Mouse (Mus musculus) adrenal gland, adult 2 months (tissue): ENCODE measurements around the gene Hyal2. TPM values are rescaled to one million over a fixed set of nuclear protein-coding genes. Genes with fewer than 3 reads are reported as not detected.

Source experiments
- DNase-seq: peaks from one replicate; pipeline ENCODE4 v3.0.0; 2021
- long read RNA-seq: library from polyadenylated mRNA; stranded (forward); transcript quantifications from one replicate; pipeline ENCODE4 v2.0.0, GENCODE M21; 2021
- polyA plus RNA-seq: library from polyadenylated mRNA; depleted of rRNA; stranded (reverse); fragments of >200 nt; gene quantifications from 2 replicates; pipeline ENCODE4 v1.2.3, GENCODE M21; 2012; rRNA removed
- total RNA-seq, 2 experiments: library from RNA; stranded (reverse); gene quantifications; 2 replicates each; pipeline ENCODE4 v1.2.3; 2021

Hyal2 gene
- total RNA-seq: 10 to 100 TPM; 36.8 to 52.8 TPM
- 92.1 and 102 TPM in 2 replicates for polyA plus RNA-seq
- long read RNA-seq, transcript Hyal2-201 (4 exons, 1,893 nt): major isoform, 34 of 57 reads
- long read RNA-seq, partial matches to known transcripts: 6 of 57 reads
- long read RNA-seq, other reads (novel, unspliced or antisense): 11 of 57 reads

DNA sequence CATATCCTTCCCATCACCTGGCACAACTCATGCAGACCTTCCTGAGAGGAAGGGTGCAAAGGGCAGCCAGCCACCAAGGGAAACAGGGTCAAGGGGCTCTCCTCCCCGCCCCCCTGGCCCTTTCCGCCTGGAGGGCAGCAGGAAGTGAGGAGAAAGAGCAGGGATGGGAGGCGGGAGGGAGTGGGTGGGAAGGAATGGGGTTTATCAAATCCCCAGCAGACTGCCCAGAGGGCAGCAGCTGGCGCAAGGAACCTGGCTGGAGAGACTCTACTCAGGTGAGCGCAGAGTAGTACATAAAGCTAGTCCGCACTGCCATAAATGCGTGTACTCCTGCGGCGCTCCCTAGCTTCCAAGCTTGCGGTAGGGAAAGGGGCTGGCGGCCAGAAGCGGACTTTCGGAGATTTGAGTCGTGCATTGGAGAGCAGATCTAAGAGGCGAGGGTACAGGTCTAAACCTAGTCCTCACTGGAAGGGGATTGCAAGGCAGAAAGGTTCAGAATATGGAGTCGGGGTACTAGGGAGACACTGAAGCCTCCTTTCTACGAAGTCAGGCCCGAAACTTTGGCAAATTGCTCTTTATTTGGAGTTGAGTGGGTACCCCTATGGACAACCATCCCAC, at the start of gene Hyal2:
Hyal2 (plus strand) TSS at position 244 of the 618 bp plus-strand sequence.
- peak; percentile 76 for DNase-seq

DNA sequence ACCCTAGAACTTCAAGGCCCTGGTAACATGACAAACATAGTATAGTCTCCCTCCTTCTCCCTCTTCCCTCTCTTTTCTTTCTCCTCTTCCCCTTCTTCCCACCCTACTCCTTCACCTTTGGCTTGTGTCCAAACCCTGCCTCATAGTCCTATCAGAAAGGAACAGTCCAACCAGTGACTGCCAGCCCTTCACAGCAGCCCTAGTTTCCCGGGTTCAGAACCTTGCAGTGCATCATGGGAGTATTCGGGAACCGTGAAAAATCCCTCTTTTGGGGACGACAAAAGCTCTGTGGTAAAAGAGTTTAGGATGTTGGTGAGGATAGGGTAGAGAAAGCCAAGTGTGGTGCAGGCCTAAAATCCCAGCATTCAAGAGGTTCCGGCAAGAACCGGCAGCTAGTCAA, 47.4 kb upstream of the Hyal2 start:
- no peak for DNase-seq

DNA sequence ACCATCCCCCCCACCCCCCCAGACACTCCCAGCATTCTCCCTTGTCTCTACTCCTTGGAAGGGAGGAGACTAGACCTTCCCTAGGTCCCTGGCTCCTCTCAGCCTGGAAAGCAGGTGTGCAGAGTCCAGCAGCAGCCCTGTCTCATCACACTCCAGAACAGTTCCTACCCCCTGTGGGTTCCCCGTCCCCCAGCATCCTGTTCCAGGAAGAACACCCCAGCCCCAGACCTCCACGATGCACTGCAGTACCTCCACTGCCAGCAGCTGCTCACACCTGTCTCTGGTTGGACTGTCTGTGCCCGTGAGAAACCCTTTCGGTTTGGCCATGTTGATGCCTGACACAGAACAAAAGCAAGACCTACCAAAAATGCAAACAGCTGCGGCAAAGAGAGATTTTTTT, 46.6 kb upstream of the Hyal2 start:
- DNase-seq: no peak

DNA sequence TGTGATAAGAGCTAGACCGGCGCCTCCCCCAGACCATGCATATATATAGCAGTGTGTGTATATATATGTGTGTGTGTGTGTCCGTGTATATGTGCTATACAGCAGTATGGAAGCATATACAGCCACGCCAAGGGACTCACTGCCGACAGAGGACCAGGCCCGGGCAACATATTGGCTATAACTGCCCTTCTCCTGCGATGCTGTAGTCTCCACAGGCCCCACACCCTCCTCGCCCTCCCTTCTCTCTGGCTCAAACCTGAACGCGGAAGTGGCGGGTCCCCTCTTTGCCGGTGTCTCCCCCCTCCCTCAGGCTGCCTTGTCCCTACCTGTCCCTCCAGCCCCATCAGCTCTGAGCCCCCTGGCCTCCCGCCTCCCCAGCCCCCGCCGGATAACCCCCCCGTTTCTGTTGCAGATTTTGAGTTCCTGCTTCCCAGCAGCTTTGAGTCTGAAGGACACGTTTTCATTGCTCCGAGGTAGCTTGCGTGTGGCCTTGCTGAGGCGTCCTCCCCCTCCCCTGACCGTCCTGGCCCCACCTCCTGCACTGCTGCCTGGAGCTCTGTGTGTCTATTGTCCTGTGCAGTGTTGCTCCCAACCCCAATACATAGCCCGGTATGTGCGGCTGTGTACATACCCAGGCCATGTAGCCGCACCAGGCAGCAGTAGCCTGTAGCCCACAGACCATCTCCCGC, 45.9 kb upstream of the Hyal2 start:
- peak; percentile 63 for DNase-seq

DNA sequence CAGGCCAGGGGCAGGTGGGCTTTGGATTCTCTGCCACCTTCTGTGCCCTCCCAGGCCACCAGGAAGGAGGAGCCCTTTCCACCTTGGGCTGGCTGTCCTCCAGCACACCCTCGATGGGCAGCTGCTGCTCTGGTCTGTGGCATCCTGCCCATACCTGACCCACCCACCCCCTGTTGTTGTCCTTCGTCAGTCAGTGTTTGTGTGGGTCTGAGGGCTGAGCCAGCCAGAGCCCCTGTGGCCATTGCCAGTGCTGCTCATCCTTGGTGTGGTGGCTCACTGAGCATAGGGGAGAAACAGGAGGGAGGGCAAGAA, 45.4 kb upstream of the Hyal2 start:
- no peak for DNase-seq

DNA sequence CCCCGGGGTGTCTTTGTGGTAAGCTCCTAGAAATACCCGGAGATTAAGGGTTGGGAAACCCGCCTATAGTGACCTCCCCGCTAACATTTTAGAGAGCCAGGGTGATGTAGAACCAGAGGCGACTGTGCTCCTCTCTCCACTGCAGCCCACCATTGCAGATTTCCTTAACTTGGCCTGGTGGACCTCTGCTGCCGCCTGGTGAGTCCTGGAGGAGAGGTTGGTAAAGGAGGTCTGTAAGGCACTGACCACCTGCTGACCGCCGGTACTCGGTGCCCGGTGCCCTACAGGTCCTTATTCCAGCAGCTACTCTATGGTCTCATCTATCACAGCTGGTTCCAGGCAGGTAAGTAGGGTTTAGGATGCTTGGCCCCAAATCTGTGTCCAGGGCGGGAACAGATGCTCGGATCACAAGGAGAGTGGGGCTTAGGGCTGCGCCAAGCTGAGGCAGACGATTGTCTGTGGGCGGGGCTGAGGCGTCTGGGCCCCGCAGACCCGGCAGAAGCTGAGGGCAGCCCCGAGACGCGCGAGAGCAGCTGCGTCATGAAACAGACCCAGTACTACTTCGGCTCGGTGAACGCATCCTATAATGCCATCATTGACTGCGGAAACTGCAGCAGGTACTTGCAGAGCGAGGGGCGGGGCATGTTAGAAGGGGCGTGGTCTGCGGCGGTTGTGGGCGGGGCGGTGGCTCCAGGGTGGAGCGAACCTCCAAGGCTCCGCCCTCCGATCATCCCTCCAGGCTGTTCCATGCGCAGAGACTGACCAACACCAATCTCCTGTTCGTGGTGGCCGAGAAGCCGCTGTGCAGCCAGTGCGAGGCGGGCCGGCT, 41.3 kb upstream of the Hyal2 start:
- DNase-seq: peak; percentile 84

DNA sequence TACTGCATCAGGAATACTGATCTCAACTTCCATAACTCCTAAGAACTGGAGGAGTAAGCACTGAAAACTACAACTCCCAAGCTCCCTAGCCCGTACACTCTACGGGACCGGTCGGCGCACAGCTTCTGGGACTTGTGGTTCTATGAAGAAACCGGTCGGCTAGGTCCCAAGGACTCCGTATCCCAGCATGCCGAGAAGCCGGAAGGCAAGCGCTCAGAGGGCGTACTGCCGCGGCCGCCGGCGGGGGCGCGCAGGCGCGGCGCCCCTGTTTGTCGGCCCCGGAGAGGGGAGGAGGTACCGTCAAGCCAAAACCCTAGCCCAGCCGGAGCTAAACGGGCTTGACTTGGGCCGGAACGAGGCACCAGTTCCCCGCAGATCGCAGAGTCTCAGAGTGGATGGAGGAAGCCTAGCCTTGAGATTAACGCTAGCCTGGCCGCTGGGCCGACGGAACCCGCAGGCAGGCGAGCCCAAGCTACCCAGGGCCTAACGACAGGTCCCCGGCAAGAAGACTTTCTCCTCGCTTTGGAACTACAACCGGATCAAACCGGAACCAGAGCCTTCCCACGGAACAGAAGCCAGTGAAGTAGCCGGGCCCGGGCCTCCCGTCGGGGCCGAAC, 33.8 kb upstream of the Hyal2 start, which contains the start of gene Tmem115:
Tmem115 (plus strand) TSS at position 155 of the 617 bp plus-strand sequence.
- peak; percentile 97 for DNase-seq

DNA sequence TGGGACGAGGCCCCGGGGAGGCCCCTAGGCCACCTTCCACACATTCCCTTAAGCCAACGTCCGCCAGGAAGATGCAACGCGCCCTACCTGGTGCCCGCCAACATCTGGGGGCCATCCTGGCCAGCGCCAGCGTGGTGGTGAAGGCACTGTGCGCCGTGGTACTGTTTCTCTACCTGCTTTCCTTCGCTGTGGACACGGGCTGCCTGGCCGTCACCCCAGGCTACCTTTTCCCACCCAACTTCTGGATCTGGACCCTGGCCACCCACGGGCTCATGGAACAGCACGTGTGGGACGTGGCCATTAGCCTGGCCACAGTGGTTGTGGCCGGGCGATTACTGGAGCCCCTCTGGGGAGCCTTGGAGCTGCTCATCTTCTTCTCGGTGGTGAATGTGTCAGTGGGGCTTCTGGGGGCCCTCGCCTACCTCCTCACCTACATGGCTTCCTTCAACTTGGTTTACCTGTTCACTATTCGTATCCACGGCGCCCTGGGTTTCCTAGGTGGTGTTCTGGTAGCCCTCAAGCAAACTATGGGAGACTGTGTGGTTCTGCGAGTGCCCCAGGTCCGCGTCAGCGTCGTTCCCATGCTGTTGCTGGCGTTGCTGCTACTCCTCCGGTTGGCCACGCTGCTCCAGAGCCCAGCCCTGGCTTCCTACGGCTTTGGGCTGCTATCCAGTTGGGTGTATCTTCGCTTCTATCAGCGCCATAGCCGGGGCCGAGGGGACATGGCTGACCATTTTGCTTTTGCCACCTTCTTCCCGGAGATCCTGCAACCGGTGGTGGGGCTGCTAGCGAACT, 33.1 kb upstream of the Hyal2 start:
- no peak for DNase-seq

DNA sequence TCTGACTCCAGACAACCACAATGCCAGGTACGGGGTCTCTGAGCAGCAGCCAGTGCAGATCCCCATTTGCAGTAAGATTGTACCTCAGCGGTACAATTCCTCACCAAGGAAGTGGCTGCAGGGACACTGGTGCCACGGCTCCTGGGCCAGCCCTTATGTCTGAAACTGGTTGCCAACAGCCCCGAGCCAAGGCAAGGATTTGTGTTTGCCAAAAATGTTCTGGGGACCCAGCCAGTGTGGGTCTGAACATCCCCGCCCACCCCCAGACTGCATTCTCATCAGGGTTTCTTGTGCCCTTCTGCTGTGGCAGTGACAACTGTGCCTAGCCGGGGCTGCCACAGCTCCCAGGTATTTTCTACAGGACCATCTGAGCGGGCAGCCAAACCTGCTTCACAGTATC, 29.5 kb upstream of the Hyal2 start:
- no peak for DNase-seq

DNA sequence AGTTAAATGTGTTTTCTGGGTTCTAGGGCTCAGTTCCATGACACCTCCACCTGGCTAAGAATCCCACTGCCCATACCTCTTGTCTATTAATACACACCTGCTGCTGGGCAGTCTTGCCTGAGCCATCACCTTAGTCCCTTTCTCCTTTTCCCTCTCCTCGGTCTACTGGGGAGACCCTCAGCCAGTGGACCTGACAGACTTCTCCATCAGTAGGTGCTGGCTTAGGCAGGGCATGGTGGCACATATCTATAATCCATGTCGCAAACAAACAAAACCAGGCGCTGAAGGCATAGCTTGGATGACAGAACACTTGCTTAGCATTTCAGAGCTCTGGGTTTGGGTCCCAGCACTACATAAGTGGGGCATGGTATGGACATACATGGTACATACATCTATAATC, 29.0 kb upstream of the Hyal2 start:
- no peak for DNase-seq

DNA sequence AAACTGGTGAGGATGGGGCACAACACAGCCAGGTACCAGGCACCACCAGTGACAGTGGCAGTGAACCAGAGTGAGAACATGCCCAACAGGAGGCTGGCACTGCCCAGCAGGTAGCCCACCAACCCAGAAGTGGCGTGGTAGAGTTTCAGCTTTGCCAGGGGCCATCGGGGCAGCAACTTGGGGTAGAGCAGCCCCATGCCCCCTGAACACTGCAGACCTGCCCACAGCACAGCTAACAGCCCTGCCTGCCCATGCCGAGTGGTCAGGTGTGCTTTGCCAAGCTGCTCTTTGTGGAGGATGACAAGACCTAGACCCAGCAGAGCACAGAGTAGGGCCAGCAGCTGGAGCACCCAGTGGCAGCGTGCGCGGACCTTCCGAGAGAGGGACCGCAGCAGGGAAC, 27.8 kb upstream of the Hyal2 start:
- no peak for DNase-seq

DNA sequence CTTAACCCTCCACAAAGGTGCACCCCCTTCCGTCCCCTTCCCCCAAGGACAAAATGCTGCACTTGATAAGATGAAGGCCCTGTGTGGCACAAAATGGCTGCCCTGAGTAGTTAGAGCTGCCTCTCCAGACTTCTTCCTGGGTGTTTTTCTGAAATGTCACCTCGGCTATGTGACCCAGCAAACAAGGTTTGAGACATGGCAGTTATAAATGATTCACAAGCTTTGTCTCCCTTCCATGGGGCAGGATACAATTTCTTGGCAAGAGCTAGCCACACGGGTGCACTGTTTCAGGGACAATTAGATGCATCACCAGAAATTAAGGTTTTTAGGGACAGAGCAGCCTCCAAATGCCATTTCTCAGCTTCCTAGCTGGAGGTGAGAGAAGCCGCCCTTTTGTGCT, 27.3 kb upstream of the Hyal2 start:
- no peak for DNase-seq

DNA sequence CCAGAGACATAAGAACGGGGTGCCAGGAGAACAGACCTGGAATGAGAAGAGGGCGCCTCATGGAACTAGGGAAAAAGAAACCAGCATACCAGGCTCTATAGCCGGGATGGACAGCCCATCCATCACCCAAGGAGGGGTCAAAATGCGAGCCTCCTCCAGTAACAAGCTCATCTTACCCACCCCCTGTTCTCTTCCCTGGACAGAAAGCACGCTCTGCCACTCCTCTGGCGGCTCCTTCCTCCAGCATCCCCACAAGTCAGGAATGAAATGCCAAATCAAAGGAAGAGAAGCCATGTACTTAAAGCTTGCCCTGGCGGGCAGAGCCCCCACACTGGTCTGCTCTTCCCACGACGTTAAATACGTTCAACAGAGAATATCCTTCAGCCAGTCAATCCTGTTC, 26.7 kb upstream of the Hyal2 start:
- DNase-seq: no peak

DNA sequence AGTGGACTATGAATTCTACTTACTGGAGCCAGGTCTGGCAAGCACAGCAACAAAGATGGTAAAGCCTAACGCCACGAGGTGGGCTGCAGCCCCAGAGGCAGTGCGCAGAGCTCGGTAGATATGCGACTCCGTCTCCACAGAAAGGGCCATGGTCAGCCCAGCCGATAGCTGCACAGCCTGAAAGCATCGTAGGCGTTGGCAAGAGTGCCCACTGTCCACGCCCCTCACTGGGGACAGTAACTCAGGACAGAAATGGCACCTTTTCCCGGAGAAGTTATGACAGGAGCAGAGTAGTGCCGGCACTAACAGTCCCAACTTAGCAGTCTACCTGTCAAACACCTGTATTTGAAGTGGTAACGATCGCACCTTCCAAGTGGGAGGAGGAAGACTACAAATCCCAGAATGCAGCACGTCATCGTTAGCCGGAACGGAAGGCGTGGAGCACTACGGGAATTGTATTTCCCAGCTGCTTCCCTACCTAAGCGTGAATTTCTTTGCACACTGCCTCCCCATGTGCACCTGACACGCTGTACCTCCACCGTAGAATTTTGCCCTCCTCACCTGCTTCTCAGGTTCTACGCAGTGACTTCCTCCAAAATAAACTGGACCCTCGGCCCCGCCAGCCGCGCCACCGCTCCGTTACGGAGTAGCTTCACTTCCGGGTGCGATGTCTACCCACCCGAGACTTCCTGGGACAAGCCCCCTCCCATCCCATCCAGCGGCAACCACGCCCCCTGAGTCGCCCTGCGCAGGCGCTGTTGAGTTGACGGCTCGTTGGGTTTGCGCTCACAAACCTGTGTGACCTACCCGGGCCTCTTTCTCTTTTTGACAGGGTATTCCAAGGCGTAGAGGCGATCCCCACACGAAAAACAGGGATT, 26.0 kb upstream of the Hyal2 start, which contains the start of the genes Cyb561d2 and Nprl2:
Cyb561d2 (minus strand) TSS at position 720 of the 878 bp plus-strand sequence.
Nprl2 (plus strand) TSS at position 753 of the 878 bp plus-strand sequence.
- DNase-seq: peak; percentile 98

DNA sequence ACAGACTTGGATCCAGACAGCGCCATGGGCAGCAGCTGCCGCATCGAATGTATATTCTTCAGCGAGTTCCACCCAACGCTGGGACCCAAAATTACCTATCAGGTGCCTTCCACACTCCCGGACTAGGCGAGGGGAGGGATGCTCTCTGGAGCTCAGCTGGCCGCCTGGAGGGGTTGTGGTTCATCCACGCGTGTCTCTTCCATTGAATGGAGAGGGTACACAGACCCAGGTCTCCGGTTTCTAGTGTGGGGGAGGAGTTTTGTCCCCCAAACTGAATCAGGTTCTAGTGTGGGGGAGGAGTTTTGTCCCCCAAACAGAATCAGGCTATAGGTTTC, 25.4 kb upstream of the Hyal2 start:
- no peak for DNase-seq

DNA sequence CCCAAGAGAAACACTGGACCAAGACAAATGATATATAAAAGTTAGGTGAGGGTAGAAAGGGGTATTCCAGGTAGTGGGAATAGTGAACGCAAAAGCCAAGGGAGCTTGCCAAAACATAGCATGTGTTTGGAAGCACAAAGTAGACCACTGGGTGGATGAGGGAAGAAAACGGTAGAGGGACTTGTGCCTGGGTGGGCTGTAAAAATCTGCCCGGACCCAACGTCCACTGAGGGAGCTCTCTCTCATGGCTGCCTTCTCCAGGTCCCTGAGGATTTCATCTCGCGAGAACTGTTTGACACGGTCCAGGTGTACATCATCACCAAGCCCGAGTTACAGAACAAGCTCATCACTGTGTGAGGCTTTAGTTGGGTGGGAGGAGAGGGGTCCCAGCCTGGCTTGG, 25.0 kb upstream of the Hyal2 start:
- no peak for DNase-seq

DNA sequence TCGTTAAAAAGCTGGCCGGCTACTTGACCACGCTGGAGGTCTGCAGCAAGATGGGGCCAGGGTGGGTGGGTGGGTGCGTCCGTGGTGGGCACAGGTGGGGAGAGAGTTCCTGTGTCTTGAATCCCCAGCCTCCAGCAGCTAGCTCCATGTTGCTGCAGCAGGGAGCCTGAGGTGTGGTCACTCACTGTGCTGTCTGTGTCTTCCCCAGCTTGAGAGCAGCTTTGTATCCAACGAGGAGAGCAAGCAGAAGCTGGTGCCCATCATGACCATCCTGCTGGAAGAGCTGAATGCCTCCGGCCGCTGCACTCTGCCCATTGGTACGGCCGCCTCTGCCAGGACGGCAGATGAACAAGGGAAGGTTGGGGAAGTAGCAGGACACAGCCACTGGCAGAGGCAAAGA, 24.4 kb upstream of the Hyal2 start:
- DNase-seq: no peak

DNA sequence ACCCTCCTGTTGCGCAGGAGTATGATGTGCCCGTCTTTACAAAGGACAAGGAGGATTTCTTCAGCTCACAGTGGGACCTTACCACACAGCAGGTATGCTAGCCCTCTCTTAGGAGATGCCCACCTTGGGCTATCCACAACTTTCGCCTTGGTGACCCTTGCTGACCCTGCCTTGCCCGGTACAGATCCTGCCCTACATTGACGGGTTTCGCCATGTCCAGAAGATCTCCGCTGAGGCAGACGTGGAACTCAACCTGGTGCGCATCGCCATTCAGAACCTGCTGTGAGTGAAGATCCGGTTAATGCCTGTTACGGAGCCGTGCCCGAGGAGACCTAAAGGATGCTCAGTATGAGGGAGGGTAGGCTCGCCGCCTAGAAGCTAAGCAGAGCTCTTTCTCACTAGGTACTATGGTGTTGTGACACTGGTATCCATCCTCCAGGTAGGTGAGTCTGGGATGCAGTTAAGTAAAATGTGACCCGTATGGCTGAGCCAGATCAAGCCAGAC, 23.5 kb upstream of the Hyal2 start:
- DNase-seq: no peak

DNA sequence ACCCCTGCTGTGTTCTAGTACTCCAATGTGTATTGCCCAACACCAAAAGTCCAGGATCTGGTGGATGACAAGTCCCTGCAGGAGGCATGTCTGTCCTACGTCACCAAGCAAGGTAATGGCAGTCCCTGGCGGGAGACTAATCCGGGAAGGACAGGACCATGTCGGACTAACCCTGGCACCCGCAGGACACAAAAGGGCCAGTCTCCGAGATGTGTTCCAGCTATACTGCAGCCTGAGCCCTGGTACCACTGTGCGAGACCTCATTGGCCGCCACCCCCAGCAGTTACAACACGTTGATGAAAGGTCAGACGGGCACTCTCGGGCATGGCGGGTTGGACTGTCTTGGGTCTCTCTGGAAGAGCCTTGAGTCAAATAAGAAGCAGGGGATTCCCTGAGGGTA, 23.0 kb upstream of the Hyal2 start:
- DNase-seq: no peak

DNA sequence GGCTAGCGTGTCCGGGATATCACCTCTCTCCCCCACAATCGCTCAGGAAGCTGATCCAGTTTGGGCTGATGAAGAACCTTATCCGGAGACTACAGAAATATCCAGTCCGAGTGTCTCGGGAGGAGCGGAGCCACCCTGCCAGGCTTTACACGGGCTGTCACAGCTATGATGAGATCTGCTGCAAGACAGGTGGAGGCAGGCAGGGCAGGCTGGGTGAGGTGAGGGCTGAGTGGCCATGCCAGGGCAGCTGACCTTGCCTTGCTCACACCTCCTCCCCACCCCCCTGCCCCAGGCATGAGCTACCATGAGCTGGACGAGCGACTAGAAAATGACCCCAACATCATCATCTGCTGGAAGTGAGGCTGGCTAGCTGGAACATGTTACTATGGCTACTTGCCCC, 22.5 kb upstream of the Hyal2 start:
- DNase-seq: no peak
